Mouse (Mus musculus) common myeloid progenitor, adult 5-6 weeks (primary cell): Measurements from ENCODE around the gene Bzw1. TPM values are rescaled to one million over a fixed set of nuclear protein-coding genes. Genes with fewer than 3 reads are reported as not detected.

Experiments used
- ATAC-seq: replicated peaks from 2 replicates; pipeline ENCODE4 v1.8.0; 2016; ENCODE audit warnings: low read depth, mild to moderate bottlenecking, moderate TSS enrichment, inconsistent platforms; ENCODE audit not compliant: poor library complexity, severe bottlenecking
- total RNA-seq: library from RNA; stranded (forward); fragments of 200-1000, 187-1606 nt; gene quantifications from 2 replicates; pipeline ENCODE4 v1.2.3, GENCODE M21; 2017

Gene Bzw1
- total RNA-seq, 1 experiment from 2014 or later = 196 TPM

DNA sequence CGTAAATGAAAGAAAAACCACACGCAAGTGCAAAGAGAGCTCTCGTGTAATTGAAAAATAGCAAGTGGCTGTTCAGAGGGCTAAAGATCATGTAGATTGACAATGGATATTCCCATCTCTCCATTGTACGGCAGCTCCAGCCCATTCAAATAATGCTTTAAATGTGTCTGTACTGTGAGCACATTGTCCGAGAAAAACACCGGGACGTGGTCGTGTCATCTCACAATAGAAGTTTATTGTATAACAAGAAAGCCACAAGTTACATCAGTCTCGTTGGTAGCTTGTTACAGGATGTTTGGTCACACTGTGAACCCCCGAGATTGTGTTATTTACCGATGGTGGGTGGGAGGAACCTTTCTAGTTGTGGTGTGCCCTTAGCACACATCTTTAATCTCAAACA, 53.2 kb downstream of the Bzw1 start:
- no peak for ATAC-seq

DNA sequence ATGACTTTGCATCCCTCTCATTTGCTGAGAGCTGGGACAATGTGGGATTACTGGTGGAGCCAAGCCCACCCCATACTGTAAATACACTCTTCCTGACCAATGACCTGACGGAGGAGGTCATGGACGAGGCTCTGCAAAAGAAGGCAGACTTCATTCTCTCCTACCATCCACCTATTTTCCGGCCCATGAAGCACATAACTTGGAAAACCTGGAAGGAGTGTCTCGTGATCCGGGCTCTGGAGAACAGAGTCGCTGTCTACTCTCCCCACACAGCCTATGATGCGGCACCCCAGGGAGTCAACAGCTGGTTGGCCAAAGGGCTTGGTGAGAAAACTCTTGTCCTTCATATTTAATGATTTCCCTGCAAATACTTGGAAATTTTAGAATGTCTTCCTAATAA, 55.1 kb downstream of the Bzw1 start:
- no peak for ATAC-seq

DNA sequence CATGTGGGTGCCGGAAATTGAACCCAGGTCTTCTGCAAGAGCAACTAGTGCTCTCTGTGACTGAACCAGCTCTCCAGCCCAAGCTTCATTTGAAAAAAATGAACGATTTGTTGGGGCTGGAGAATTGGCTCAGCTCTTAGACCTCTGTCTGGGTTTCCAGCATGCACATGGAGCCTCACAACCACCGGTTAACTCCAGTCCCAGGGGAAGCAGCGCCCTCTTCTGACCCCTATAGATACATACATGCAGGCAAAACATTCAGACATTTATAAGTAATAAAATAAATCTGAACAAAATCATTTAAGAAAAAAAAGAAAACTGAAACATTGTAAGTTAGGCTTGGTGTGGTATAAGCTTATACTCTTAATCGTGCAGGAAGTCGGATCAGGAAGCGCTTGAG, 55.7 kb downstream of the Bzw1 start:
- ATAC-seq = no peak

DNA sequence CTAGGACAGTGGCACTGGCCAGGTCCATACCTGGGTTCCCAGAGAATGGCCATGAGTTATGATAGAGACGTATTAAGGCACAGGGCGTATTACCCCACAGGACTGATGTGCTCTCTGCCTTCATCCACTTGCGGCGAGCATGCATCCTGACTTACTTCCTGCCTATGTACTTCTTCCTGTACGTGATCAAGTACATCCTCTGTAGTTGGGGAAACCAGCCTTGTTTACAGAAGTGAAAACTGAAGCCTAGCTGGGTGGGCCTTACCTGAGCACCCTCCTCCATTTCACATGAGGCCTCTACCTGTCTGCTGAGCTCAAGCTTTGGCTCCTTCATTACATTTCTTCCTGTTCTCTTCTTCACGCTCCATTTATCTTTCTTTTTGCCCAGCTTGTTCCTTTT, 61.6 kb downstream of the Bzw1 start:
- ATAC-seq = no peak

Other genes with a start within 250 kb of the Bzw1 start
- gene Aox4, start 182.5 kb upstream of the Bzw1 start, total RNA-seq = 0.10 and 0.27 TPM in 2 replicates
- gene Aox2, start 114.6 kb upstream of the Bzw1 start, total RNA-seq = 0.09 TPM in 1 of 2 replicates, not detected in the other
- 507 and 538 TPM in 2 replicates for gene Clk1, start 31.2 kb downstream of the Bzw1 start, total RNA-seq
- gene Nif3l1, start 52.3 kb downstream of the Bzw1 start, total RNA-seq = 55.0 and 64.6 TPM in 2 replicates
- gene Ppil3, start 52.6 kb downstream of the Bzw1 start, total RNA-seq = 71.3 and 86.1 TPM in 2 replicates
- gene Orc2, start 112.2 kb downstream of the Bzw1 start, total RNA-seq = 87.7 and 100 TPM in 2 replicates
- gene Fam126b, start 193.4 kb downstream of the Bzw1 start, total RNA-seq = 13.1 and 13.9 TPM in 2 replicates
- 84.0 and 90.8 TPM in 2 replicates for gene Ndufb3, start 193.5 kb downstream of the Bzw1 start, total RNA-seq